Mouse (Mus musculus): ENCODE results near the gene Dbx2. TPM values are rescaled to one million over a fixed set of nuclear protein-coding genes. Genes with fewer than 3 reads are reported as not detected.
A peak's percentile ranks its signal among the peaks of the same experiment; 100 is the strongest.

Gene Dbx2
- total RNA-seq (2014; fragmentation: Nextera tagmentation) (1.1 and 3.2 TPM in 2 replicates), total RNA-seq (2017) (0.06 and 0.16 TPM in 2 replicates), polyA plus RNA-seq (2012) (0.13 and 0.14 TPM in 2 replicates)

GRCm38 (mm10) chr15:95655860-95656259, at the start of gene Dbx2:
Gene Dbx2 (minus strand): TSS chr15:95655960.
- peaks cover 66% of the 10 kb centered on the region for H3K4me1 ChIP-seq (ENCODE audit: insufficient read depth, low read depth, low read length)
- peaks cover 12% of the 10 kb centered on the region for H3K9me3 ChIP-seq (replicated peaks)
- ATAC-seq (ENCODE audit: extremely low read depth, insufficient number of reproducible peaks, low FRiP score, poor library complexity, severe bottlenecking) (no peak), DNase-seq (ENCODE audit: low spot score) (no peak)
- TF ChIP-seq GATA2 (IDR thresholded peaks at IDR 0.05; ENCODE audit: borderline replicate concordance, low read depth, low read length) (no peak), CTCF (IDR thresholded peaks at IDR 0.05; ENCODE audit: low read depth, low read length) (no peak), POLR2AphosphoS5 (IDR thresholded peaks at IDR 0.05; ENCODE audit: insufficient replicate concordance, low read depth, low read length) (no peak), GATA1 (IDR thresholded peaks at IDR 0.05; ENCODE audit: borderline replicate concordance, low read length) (no peak), TAL1 (conservative IDR thresholded peaks at IDR 0.05; ENCODE audit: low read depth, low read length) (no peak)
- H3K36me3 ChIP-seq (replicated peaks) = no peaks in the 10 kb centered on the region
- H3K27me3 ChIP-seq (ENCODE audit: insufficient read depth, low read length) = no peaks in the 10 kb centered on the region
- H3K4me3 ChIP-seq (ENCODE audit: low read depth, low read length) = no peak within 1 kb of the TSS; the same call in 1 of the 2 replicates

- no peaks in the 10 kb centered on the region for H3K4me1 ChIP-seq (ENCODE audit: insufficient read depth, low read depth, low read length)
- H3K27me3 ChIP-seq (ENCODE audit: insufficient read depth, low read length) = no peaks in the 10 kb centered on the region
- DNase-seq (ENCODE audit: low spot score) = no peak
- no peak for ATAC-seq (ENCODE audit: extremely low read depth, insufficient number of reproducible peaks, low FRiP score, poor library complexity, severe bottlenecking)
- H3K36me3 ChIP-seq (replicated peaks) = no peaks in the 10 kb centered on the region
- H3K9me3 ChIP-seq (replicated peaks) = no peaks in the 10 kb centered on the region
- H3K4me3 ChIP-seq (ENCODE audit: low read depth, low read length) = no peak overlapping the region
- TF ChIP-seq CTCF (IDR thresholded peaks at IDR 0.05; ENCODE audit: low read depth, low read length) (no peak), GATA1 (IDR thresholded peaks at IDR 0.05; ENCODE audit: borderline replicate concordance, low read length) (no peak)
Measured at GRCm38 (mm10) chr15:95702206-95702605, 46.4 kb upstream of the Dbx2 start.

GRCm38 (mm10) chr15:95701573-95701972, 45.8 kb upstream of the Dbx2 start:
- Histone ChIP-seq H3K4me1 (ENCODE audit: insufficient read depth, low read depth, low read length) (no peaks in the 10 kb centered on the region), H3K4me3 (ENCODE audit: low read depth, low read length) (no peak overlapping the region), H3K27me3 (ENCODE audit: insufficient read depth, low read length) (no peaks in the 10 kb centered on the region), H3K9me3 (replicated peaks) (no peaks in the 10 kb centered on the region), H3K36me3 (replicated peaks) (no peaks in the 10 kb centered on the region)
- DNase-seq (ENCODE audit: low spot score) (no peak), ATAC-seq (ENCODE audit: extremely low read depth, insufficient number of reproducible peaks, low FRiP score, poor library complexity, severe bottlenecking) (no peak)
- TF ChIP-seq GATA1 (IDR thresholded peaks at IDR 0.05; ENCODE audit: borderline replicate concordance, low read length) (no peak), CTCF (IDR thresholded peaks at IDR 0.05; ENCODE audit: low read depth, low read length) (no peak), POLR2AphosphoS5 (IDR thresholded peaks at IDR 0.05; ENCODE audit: insufficient replicate concordance, low read depth, low read length) (no peak), GATA2 (IDR thresholded peaks at IDR 0.05; ENCODE audit: borderline replicate concordance, low read depth, low read length) (no peak), TAL1 (conservative IDR thresholded peaks at IDR 0.05; ENCODE audit: low read depth, low read length) (no peak)

- no peak for ATAC-seq (ENCODE audit: extremely low read depth, insufficient number of reproducible peaks, low FRiP score, poor library complexity, severe bottlenecking)
- Histone ChIP-seq H3K4me1 (ENCODE audit: insufficient read depth, low read depth, low read length) (0 out of 2 replicates have a peak, but pooled peaks cover 3% of the 10 kb centered on the region), H3K36me3 (replicated peaks) (no peaks in the 10 kb centered on the region), H3K27me3 (ENCODE audit: insufficient read depth, low read length) (no peaks in the 10 kb centered on the region), H3K4me3 (ENCODE audit: low read depth, low read length) (no peak overlapping the region), H3K9me3 (replicated peaks) (no peaks in the 10 kb centered on the region)
- DNase-seq (ENCODE audit: low spot score) = no peak
- TF ChIP-seq TAL1 (conservative IDR thresholded peaks at IDR 0.05; ENCODE audit: low read depth, low read length) (no peak), GATA2 (IDR thresholded peaks at IDR 0.05; ENCODE audit: borderline replicate concordance, low read depth, low read length) (no peak), POLR2AphosphoS5 (IDR thresholded peaks at IDR 0.05; ENCODE audit: insufficient replicate concordance, low read depth, low read length) (no peak), CTCF (IDR thresholded peaks at IDR 0.05; ENCODE audit: low read depth, low read length) (no peak), GATA1 (IDR thresholded peaks at IDR 0.05; ENCODE audit: borderline replicate concordance, low read length) (no peak)
Measured at GRCm38 (mm10) chr15:95699371-95699770, 43.6 kb upstream of the Dbx2 start.

GRCm38 (mm10) chr15:95693759-95694158, 38.0 kb upstream of the Dbx2 start:
- Histone ChIP-seq H3K27me3 (ENCODE audit: insufficient read depth, low read length) (no peaks in the 10 kb centered on the region), H3K4me1 (ENCODE audit: insufficient read depth, low read depth, low read length) (peaks cover 14% of the 10 kb centered on the region; the same call in 1 of the 2 replicates), H3K36me3 (replicated peaks) (no peaks in the 10 kb centered on the region), H3K4me3 (ENCODE audit: low read depth, low read length) (no peak overlapping the region), H3K9me3 (replicated peaks) (peaks cover 4% of the 10 kb centered on the region; the same call in 1 of the 2 replicates)
- no peak for DNase-seq (ENCODE audit: low spot score)
- TF ChIP-seq TAL1 (conservative IDR thresholded peaks at IDR 0.05; ENCODE audit: low read depth, low read length) (no peak), CTCF (IDR thresholded peaks at IDR 0.05; ENCODE audit: low read depth, low read length) (no peak), POLR2AphosphoS5 (IDR thresholded peaks at IDR 0.05; ENCODE audit: insufficient replicate concordance, low read depth, low read length) (no peak), GATA2 (IDR thresholded peaks at IDR 0.05; ENCODE audit: borderline replicate concordance, low read depth, low read length) (no peak), GATA1 (IDR thresholded peaks at IDR 0.05; ENCODE audit: borderline replicate concordance, low read length) (no peak)
- peak; percentile 65 for ATAC-seq (ENCODE audit: extremely low read depth, insufficient number of reproducible peaks, low FRiP score, poor library complexity, severe bottlenecking)

- DNase-seq (ENCODE audit: low spot score) (no peak), ATAC-seq (ENCODE audit: extremely low read depth, insufficient number of reproducible peaks, low FRiP score, poor library complexity, severe bottlenecking) (no peak)
- peaks cover 4% of the 10 kb centered on the region; the same call in 1 of the 2 replicates for H3K9me3 ChIP-seq (replicated peaks)
- peaks cover 14% of the 10 kb centered on the region; the same call in 1 of the 2 replicates for H3K4me1 ChIP-seq (ENCODE audit: insufficient read depth, low read depth, low read length)
- H3K27me3 ChIP-seq (ENCODE audit: insufficient read depth, low read length) = no peaks in the 10 kb centered on the region
- no peaks in the 10 kb centered on the region for H3K36me3 ChIP-seq (replicated peaks)
- TF ChIP-seq TAL1 (conservative IDR thresholded peaks at IDR 0.05; ENCODE audit: low read depth, low read length) (no peak), GATA2 (IDR thresholded peaks at IDR 0.05; ENCODE audit: borderline replicate concordance, low read depth, low read length) (no peak), POLR2AphosphoS5 (IDR thresholded peaks at IDR 0.05; ENCODE audit: insufficient replicate concordance, low read depth, low read length) (no peak), GATA1 (IDR thresholded peaks at IDR 0.05; ENCODE audit: borderline replicate concordance, low read length) (no peak)
- no peak overlapping the region for H3K4me3 ChIP-seq (ENCODE audit: low read depth, low read length)
Measured at GRCm38 (mm10) chr15:95691594-95691993, 35.8 kb upstream of the Dbx2 start.

Measured in G1E (cell line).